Mouse (Mus musculus) ES-Bruce4 (cell line): ENCODE data around the gene Pip4k2b. TPM values are rescaled to one million over a fixed set of nuclear protein-coding genes. Genes with fewer than 3 reads are reported as not detected.
"Not testable (repeated sequence)": the region's sequence is repeated elsewhere in the genome, so short reads cannot be mapped to it uniquely, and the experiment has no call there.

Experiments
- H3K27ac ChIP-seq: 2 replicates; pipeline ENCODE4 v1.5.1; 2012; ENCODE audit warnings: low read length, inconsistent platforms; ENCODE audit not compliant: insufficient read depth
- H3K27me3 ChIP-seq: 2 replicates; pipeline ENCODE4 v1.6.1; 2012; ENCODE audit warnings: mild to moderate bottlenecking, low read length, inconsistent platforms; ENCODE audit not compliant: control insufficient read depth, poor library complexity, insufficient read depth, severe bottlenecking
- H3K36me3 ChIP-seq: 2 replicates; pipeline ENCODE4 v1.6.1; 2012; ENCODE audit warnings: inconsistent platforms, mild to moderate bottlenecking, low read length, moderate library complexity; ENCODE audit not compliant: control insufficient read depth, poor library complexity, insufficient read depth, severe bottlenecking
- H3K4me1 ChIP-seq: one replicate; pipeline ENCODE4 v1.8.1; 2011; ENCODE audit warnings: low read length; ENCODE audit not compliant: control insufficient read depth, insufficient read depth
- H3K4me3 ChIP-seq: 2 replicates; pipeline ENCODE4 v1.5.1; 2011; ENCODE audit warnings: low read depth, mild to moderate bottlenecking, low read length
- H3K9ac ChIP-seq: 2 replicates; pipeline ENCODE4 v1.6.1; 2012; ENCODE audit warnings: low read depth, mild to moderate bottlenecking, inconsistent platforms; ENCODE audit not compliant: poor library complexity, severe bottlenecking
- H3K9me3 ChIP-seq: replicated peaks from 2 replicates; pipeline ENCODE4 v1.6.1; 2012; ENCODE audit warnings: mild to moderate bottlenecking, low read length, inconsistent platforms; ENCODE audit not compliant: control insufficient read depth, poor library complexity, insufficient read depth, severe bottlenecking
- CTCF ChIP-seq: IDR thresholded peaks from one replicate; pipeline ENCODE4 v1.8.1; 2011; ENCODE audit warnings: low read depth, low read length
- EP300 ChIP-seq: IDR thresholded peaks from 2 replicates; pipeline ENCODE4 v1.6.1; 2011; ENCODE audit warnings: low read depth, low read length; ENCODE audit not compliant: insufficient read depth
- POLR2A ChIP-seq: IDR thresholded peaks from one replicate; pipeline ENCODE4 v1.8.1; 2011; ENCODE audit warnings: low read length; ENCODE audit not compliant: insufficient read depth
- polyA plus RNA-seq: library from polyadenylated mRNA; stranded (reverse); fragments of >200 nt; gene quantifications from 2 replicates; pipeline ENCODE4 v1.2.4, GENCODE M21; 2011; ENCODE audit warnings: low read depth; ENCODE audit not compliant: missing spikeins, insufficient read depth, insufficient read length

The Pip4k2b gene
- polyA plus RNA-seq, 1 experiment = 35.0 TPM

- Histone ChIP-seq H3K9me3 (no peaks in the 10 kb centered on the region), H3K36me3 (no peaks in the 10 kb centered on the region), H3K4me3 (no peak overlapping the region), H3K27me3 (no peaks in the 10 kb centered on the region), H3K27ac (no peak overlapping the region), H3K9ac (no peak overlapping the region), H3K4me1 (peaks cover 3% of the 10 kb centered on the region)
- TF ChIP-seq POLR2A (no peak), EP300 (no peak), CTCF (no peak)
These were observed 5.3 kb downstream of the Pip4k2b start for GRCm38 (mm10) chr11:97739155-97739554.

- H3K27me3 ChIP-seq = no peaks in the 10 kb centered on the region
- H3K4me1 ChIP-seq = peaks cover 3% of the 10 kb centered on the region
- H3K36me3 ChIP-seq = no peaks in the 10 kb centered on the region
- H3K9ac ChIP-seq = no peak overlapping the region
- H3K9me3 ChIP-seq = no peaks in the 10 kb centered on the region
- no peak overlapping the region for H3K27ac ChIP-seq
- H3K4me3 ChIP-seq = no peak overlapping the region
- TF ChIP-seq POLR2A (no peak), CTCF (peak; percentile 68)
These were observed 5.8 kb downstream of the Pip4k2b start for GRCm38 (mm10) chr11:97738703-97739102.

GRCm38 (mm10) chr11:97737600-97737999, 6.9 kb downstream of the Pip4k2b start:
- no peak overlapping the region for H3K27ac ChIP-seq
- H3K9ac ChIP-seq = no peak overlapping the region
- H3K4me1 ChIP-seq = peaks cover 6% of the 10 kb centered on the region
- no peaks in the 10 kb centered on the region for H3K9me3 ChIP-seq
- H3K27me3 ChIP-seq = no peaks in the 10 kb centered on the region
- TF ChIP-seq POLR2A (no peak), EP300 (no peak), CTCF (no peak)
- H3K4me3 ChIP-seq = no peak overlapping the region
- no peaks in the 10 kb centered on the region for H3K36me3 ChIP-seq

- Histone ChIP-seq H3K9me3 (no peaks in the 10 kb centered on the region), H3K36me3 (peaks cover 2% of the 10 kb centered on the region; the same call in 1 of the 2 replicates), H3K4me3 (no peak overlapping the region), H3K9ac (no peak overlapping the region), H3K27ac (no peak overlapping the region), H3K4me1 (peaks cover 5% of the 10 kb centered on the region), H3K27me3 (no peaks in the 10 kb centered on the region)
- TF ChIP-seq EP300 = no peak
- TF ChIP-seq POLR2A = no peak
- no peak for TF ChIP-seq CTCF
These were observed 7.9 kb downstream of the Pip4k2b start for GRCm38 (mm10) chr11:97736645-97737044.

- H3K4me3 ChIP-seq, H3K27me3 ChIP-seq, H3K9me3 ChIP-seq, H3K27ac ChIP-seq, H3K4me1 ChIP-seq, H3K36me3 ChIP-seq, H3K9ac ChIP-seq: not testable (repeated sequence)
These were observed 9.7 kb downstream of the Pip4k2b start for GRCm38 (mm10) chr11:97734810-97735209.

- no peak for TF ChIP-seq EP300
- no peak for TF ChIP-seq CTCF
- TF ChIP-seq POLR2A = no peak
- no peak overlapping the region for H3K9ac ChIP-seq
- peaks cover 5% of the 10 kb centered on the region for H3K4me1 ChIP-seq
- H3K36me3 ChIP-seq = peaks cover 7% of the 10 kb centered on the region; the same call in 1 of the 2 replicates
- no peaks in the 10 kb centered on the region for H3K27me3 ChIP-seq
- no peaks in the 10 kb centered on the region for H3K9me3 ChIP-seq
- H3K27ac ChIP-seq = no peak overlapping the region
- no peak overlapping the region for H3K4me3 ChIP-seq
These were observed 10.8 kb downstream of the Pip4k2b start for GRCm38 (mm10) chr11:97733689-97734088.
